Mouse (Mus musculus) E14TG2a.4 (cell line): Measurements from ENCODE around the gene Olfr1181.
"Not testable (repeated sequence)": the region's sequence is repeated elsewhere in the genome, so short reads cannot be mapped to it uniquely, and the experiment has no call there.

Source experiments
- CTCF ChIP-seq: conservative IDR thresholded peaks from 2 replicates; pipeline ENCODE4 v1.5.1; 2014; ENCODE audit warnings: low read length
- NANOG ChIP-seq: IDR thresholded peaks from 2 replicates; pipeline ENCODE4 v1.6.1; 2014; ENCODE audit warnings: borderline replicate concordance, low read length, mixed read lengths
- POU5F1 ChIP-seq: IDR thresholded peaks from 2 replicates; pipeline ENCODE4 v1.6.1; 2014; ENCODE audit warnings: low read length, borderline replicate concordance

DNA sequence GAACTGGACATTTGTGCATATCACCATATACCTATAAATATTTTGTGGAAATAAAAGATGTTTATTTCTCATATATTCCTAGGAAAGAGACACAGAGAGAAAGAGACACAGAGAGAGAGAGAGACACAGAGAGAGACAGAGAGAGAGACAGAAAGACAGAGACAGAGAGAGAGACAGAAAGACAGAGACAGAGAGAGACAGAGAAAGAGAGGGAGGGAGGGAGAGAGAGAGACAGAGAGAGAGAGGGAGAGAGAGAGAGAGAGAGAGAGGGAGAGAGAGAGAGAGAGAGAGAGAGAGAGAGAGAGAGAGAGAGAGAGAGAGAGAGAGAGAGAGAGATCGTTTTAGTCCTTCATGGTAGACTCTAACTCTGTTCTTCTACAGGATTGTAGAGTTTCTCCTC lies 28.6 kb upstream of the Olfr1181 start, which contains the start of gene Olfr1183:
- TF ChIP-seq CTCF, POU5F1, NANOG: not testable (repeated sequence)
